Comparison of ENCODE assay signal across 26 mouse cellular contexts in the genomic region with DNA sequence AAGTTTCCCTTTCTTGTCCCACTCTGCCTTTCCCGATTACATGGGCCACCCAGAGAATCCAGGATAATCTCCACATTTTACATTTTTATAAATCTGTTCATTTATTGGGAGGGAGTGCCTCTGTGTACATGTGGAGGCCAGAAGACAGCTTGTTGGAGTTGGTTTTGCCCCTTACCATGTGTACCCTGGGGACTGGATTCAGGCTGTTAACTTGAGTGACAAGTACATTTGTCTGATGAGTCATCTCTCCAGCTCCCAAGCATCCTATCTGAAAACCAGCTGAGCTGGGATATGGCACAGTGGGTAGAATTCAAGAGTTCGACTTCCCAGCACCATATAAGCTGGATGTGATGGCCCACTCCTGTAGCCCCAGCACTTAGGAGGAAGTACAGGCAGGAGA. TPM values are rescaled to one million over a fixed set of nuclear protein-coding genes. Genes with fewer than 3 reads are reported as not detected.
"Had no signal": no experiment of that assay in that cellular context is flagged by ENCODE, and none has a peak within 500 bp of the region (broad histone marks: within the 10 kb centered on the region; RNA-seq: fewer than 3 reads in every experiment).

No protein-coding gene starts in this region.

- H3K9ac ChIP-seq: heart, embryonic 12.5 days; hindbrain, embryonic 13.5 days; hindbrain, embryonic 15.5 days; limb, embryonic 12.5 days; liver, embryonic 13.5 days had no signal

- H3K4me2 ChIP-seq: heart, embryonic 12.5 days; hindbrain, embryonic 13.5 days; hindbrain, embryonic 15.5 days; limb, embryonic 12.5 days; liver, embryonic 11.5 days; liver, embryonic 13.5 days had no signal

- H3K4me1 ChIP-seq: limb, embryonic 12.5 days; liver, embryonic 13.5 days had no signal

- H3K36me3 ChIP-seq: heart, embryonic 10.5 days; heart, embryonic 12.5 days; hindbrain, embryonic 10.5 days; hindbrain, embryonic 13.5 days; hindbrain, embryonic 15.5 days; limb, embryonic 10.5 days; limb, embryonic 12.5 days; liver, embryonic 13.5 days had no signal

- H3K4me3 ChIP-seq: gastrocnemius, adult 2 months; heart, embryonic 10.5 days; heart, embryonic 12.5 days; hindbrain, embryonic 10.5 days; hindbrain, embryonic 13.5 days; hindbrain, embryonic 15.5 days; layer of hippocampus, adult 2 months; left cerebral cortex, adult 2 months; limb, embryonic 10.5 days; limb, embryonic 12.5 days; liver, embryonic 13.5 days had no signal

- H3K27me3 ChIP-seq: hindbrain, embryonic 15.5 days had no signal

- ATAC-seq: hindbrain, postnatal 0 days; intestine, embryonic 16.5 days had no signal

- DNase-seq: gastrocnemius, adult 2 months; gastrocnemius, postnatal 10 days; gastrocnemius, postnatal 25 days; heart, adult 18-20 months; heart, postnatal 10 days; heart, postnatal 4 days; kidney, adult 18-20 months; kidney, adult 8-10 months; kidney, postnatal 10 days; kidney, postnatal 25 days; kidney, postnatal 4 days; liver; liver, embryonic 13.5 days had no signal

- H3K27ac ChIP-seq: gastrocnemius, adult 2 months; heart, embryonic 10.5 days; hindbrain, embryonic 10.5 days; hindbrain, embryonic 13.5 days; hindbrain, embryonic 15.5 days; hindbrain, postnatal 0 days; left cerebral cortex, adult 2 months; limb, embryonic 10.5 days; limb, embryonic 12.5 days; liver, embryonic 13.5 days had no signal

- H3K9me3 ChIP-seq: heart, embryonic 10.5 days; hindbrain, embryonic 13.5 days; hindbrain, embryonic 15.5 days; limb, embryonic 10.5 days; liver, embryonic 13.5 days had no signal

RNA-seq across cellular contexts. Expression of gene Ndrg4, which starts 6.8 kb away (rescaled TPM):
- total RNA-seq: granulocyte monocyte progenitor cell, adult 5-6 weeks had no signal
